Mouse (Mus musculus) kidney, embryonic 16.5 days (tissue): ENCODE measurements around the gene Pbx2. TPM values are rescaled to one million over a fixed set of nuclear protein-coding genes. Genes with fewer than 3 reads are reported as not detected.
A peak's percentile ranks its signal among the peaks of the same experiment; 100 is the strongest.

ENCODE experiments used
- ATAC-seq: fragments of 200-750 bp; cut with Nextera tagmentation; 2 replicates; pipeline ENCODE4 v1.8.0; 2017; ENCODE audit warnings: moderate TSS enrichment; ENCODE audit not compliant: low FRiP score, low TSS enrichment
- H3K27ac ChIP-seq: fragments of 300-500 bp; sonication (generic); 2 replicates; pipeline ENCODE4 v1.5.1; 2014; ENCODE audit warnings: low read length
- H3K27me3 ChIP-seq: fragments of 300-500 bp; sonication (generic); 2 replicates; pipeline ENCODE4 v1.6.1; 2014; ENCODE audit warnings: low read length, control low read depth, mixed read lengths; ENCODE audit not compliant: insufficient read depth
- H3K36me3 ChIP-seq: fragments of 300-500 bp; sonication (generic); 2 replicates; pipeline ENCODE4 v1.6.1; 2014; ENCODE audit warnings: low read length, control low read depth, mixed read lengths; ENCODE audit not compliant: insufficient read depth
- H3K4me1 ChIP-seq: fragments of 300-500 bp; sonication (generic); 2 replicates; pipeline ENCODE4 v1.6.1; 2014; ENCODE audit warnings: low read length, control low read depth, mixed read lengths; ENCODE audit not compliant: insufficient read depth
- H3K4me2 ChIP-seq: fragments of 300-500 bp; sonication (generic); replicated peaks from 2 replicates; pipeline ENCODE4 v1.6.1; 2014; ENCODE audit warnings: low read depth, low read length
- H3K4me3 ChIP-seq: fragments of 300-500 bp; sonication (generic); 2 replicates; pipeline ENCODE4 v1.5.1; 2014; ENCODE audit warnings: mild to moderate bottlenecking, low read length
- H3K9ac ChIP-seq: fragments of 300-500 bp; sonication (generic); replicated peaks from 2 replicates; pipeline ENCODE4 v1.6.1; 2014; ENCODE audit warnings: low read length
- H3K9me3 ChIP-seq: fragments of 300-500 bp; sonication (generic); 2 replicates; pipeline ENCODE4 v1.6.1; 2016; ENCODE audit warnings: low read length, control low read depth
- WGBS: fragments of 180-500 bp; shearing (Covaris S2); extraction: QIAGEN DNeasy Blood & Tissue Kit; methylation state at CpG from one replicate; pipeline ENCODE4 v1.1.7; 2014; 5-methylcytosine and 5-hydroxymethylcytosine counted together
- polyA plus RNA-seq: library from polyadenylated mRNA; unstranded; fragments of >200 nt; fragmentation: Nextera tagmentation; extraction: Ambion mirVana; gene quantifications from 2 replicates; pipeline ENCODE4 v1.2.1, GENCODE M21; 2015

Gene Pbx2
- polyA plus RNA-seq, 1 experiment from 2014 or later: 13.1 TPM

- Histone ChIP-seq H3K9ac (peak overlapping the region; percentile 82), H3K4me1 (peaks cover 32% of the 10 kb centered on the region), H3K27me3 (no peaks in the 10 kb centered on the region), H3K27ac (peak overlapping the region; percentile 81), H3K4me3 (peak overlapping the region; percentile 72), H3K36me3 (peaks cover 11% of the 10 kb centered on the region), H3K4me2 (peak overlapping the region; percentile 76), H3K9me3 (no peaks in the 10 kb centered on the region)
- no peak for ATAC-seq
- WGBS: 37% methylated on average over 10 of the region's 10 CpGs
Observed at GRCm38 (mm10) chr17:34645256-34645829, 54.3 kb downstream of the Pbx2 start.

DNA sequence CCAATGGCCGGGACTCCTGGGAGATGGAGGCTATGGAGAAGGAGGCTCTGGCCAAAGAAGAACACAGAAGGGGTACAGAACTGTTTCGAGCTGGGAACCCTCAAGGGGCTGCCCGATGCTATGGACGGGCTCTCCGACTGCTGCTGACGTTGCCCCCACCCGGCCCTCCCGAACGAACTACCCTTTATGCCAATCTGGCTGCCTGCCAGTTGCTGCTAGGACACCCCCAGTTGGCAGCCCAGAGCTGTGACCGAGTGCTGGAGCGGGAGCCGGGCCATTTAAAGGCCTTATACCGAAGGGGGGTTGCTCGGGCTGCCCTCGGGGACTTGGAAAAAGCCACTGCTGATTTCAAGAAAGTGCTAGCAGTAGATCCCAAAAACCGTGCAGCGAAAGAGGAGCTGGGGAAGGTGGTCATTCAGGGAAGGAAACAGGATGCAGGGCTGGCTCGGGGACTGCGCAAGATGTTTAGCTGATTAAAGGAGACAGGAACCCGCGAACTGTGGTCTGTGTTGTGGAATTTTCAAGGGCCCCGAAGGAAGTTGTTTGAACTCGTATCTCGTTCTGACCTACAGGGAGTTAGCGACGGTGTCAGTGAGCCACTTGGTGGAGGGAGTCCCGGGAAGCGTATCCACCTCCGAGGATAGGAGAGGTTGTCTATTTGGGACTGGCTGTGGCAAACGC, 54.9 kb downstream of the Pbx2 start:
- no peaks in the 10 kb centered on the region for H3K9me3 ChIP-seq
- no peaks in the 10 kb centered on the region for H3K27me3 ChIP-seq
- no peak for ATAC-seq
- 89% methylated on average over 30 of the region's 30 CpGs for WGBS
- H3K9ac ChIP-seq: no peak overlapping the region
- H3K27ac ChIP-seq: no peak overlapping the region
- H3K4me1 ChIP-seq: peaks cover 28% of the 10 kb centered on the region
- no peak overlapping the region for H3K4me3 ChIP-seq
- H3K4me2 ChIP-seq: peak overlapping the region; percentile 76
- H3K36me3 ChIP-seq: peaks cover 16% of the 10 kb centered on the region

Other genes with a start within 250 kb of the Pbx2 start
- gene Btnl2, start 236.4 kb upstream of the Pbx2 start, polyA plus RNA-seq: not detected in 2 replicates
- gene Btnl1, start 214.1 kb upstream of the Pbx2 start, polyA plus RNA-seq: not detected in 2 replicates
- gene BC051142, start 192.4 kb upstream of the Pbx2 start, polyA plus RNA-seq: 0.23 and 0.74 TPM in 2 replicates
- not detected in 2 replicates for gene Btnl4, start 113.9 kb upstream of the Pbx2 start, polyA plus RNA-seq
- not detected in 2 replicates for gene Btnl6, start 73.9 kb upstream of the Pbx2 start, polyA plus RNA-seq
- gene Notch4, start 27.0 kb upstream of the Pbx2 start, polyA plus RNA-seq: 7.6 and 12.0 TPM in 2 replicates
- gene Gpsm3, start 1.5 kb upstream of the Pbx2 start, polyA plus RNA-seq: 21.5 and 25.6 TPM in 2 replicates
- 8.8 and 16.8 TPM in 2 replicates for gene Ager, start 6.6 kb downstream of the Pbx2 start, polyA plus RNA-seq
- gene Rnf5, start 12.4 kb downstream of the Pbx2 start, polyA plus RNA-seq: 185 and 190 TPM in 2 replicates
- gene Agpat1, start 13.0 kb downstream of the Pbx2 start, polyA plus RNA-seq: 81.8 and 83.1 TPM in 2 replicates
- 4.0 and 6.0 TPM in 2 replicates for gene Egfl8, start 24.7 kb downstream of the Pbx2 start, polyA plus RNA-seq
- 47.3 and 53.7 TPM in 2 replicates for gene Ppt2, start 37.2 kb downstream of the Pbx2 start, polyA plus RNA-seq
- gene Prrt1, start 38.3 kb downstream of the Pbx2 start, polyA plus RNA-seq: 0.23 and 0.29 TPM in 2 replicates
- gene Fkbpl, start 53.5 kb downstream of the Pbx2 start, polyA plus RNA-seq: 17.5 and 17.7 TPM in 2 replicates
- gene Atf6b, start 55.9 kb downstream of the Pbx2 start, polyA plus RNA-seq: 103 and 106 TPM in 2 replicates
- 0.51 and 0.52 TPM in 2 replicates for gene Tnxb, start 79.3 kb downstream of the Pbx2 start, polyA plus RNA-seq
- gene C4b, start 152.6 kb downstream of the Pbx2 start, polyA plus RNA-seq: 0.78 and 1.5 TPM in 2 replicates
- gene Cyp21a1, start 213.3 kb downstream of the Pbx2 start, polyA plus RNA-seq: 38.4 and 41.9 TPM in 2 replicates
- 31.7 and 34.7 TPM in 2 replicates for gene Stk19, start 245.7 kb downstream of the Pbx2 start, polyA plus RNA-seq
- gene Dxo, start 245.8 kb downstream of the Pbx2 start, polyA plus RNA-seq: 71.0 and 77.9 TPM in 2 replicates